Mouse (Mus musculus) midbrain, embryonic 14.5 days (tissue): ENCODE data around the gene Prss53. TPM values are rescaled to one million over a fixed set of nuclear protein-coding genes. Genes with fewer than 3 reads are reported as not detected.
A peak's percentile ranks its signal among the peaks of the same experiment; 100 is the strongest.
"Not testable (repeated sequence)": the region's sequence is repeated elsewhere in the genome, so short reads cannot be mapped to it uniquely, and the experiment has no call there.

ENCODE experiments used
- ATAC-seq: fragments of 200-750 bp; cut with Nextera tagmentation; 2 replicates; pipeline ENCODE4 v1.8.0; 2017; ENCODE audit warnings: moderate number of reproducible peaks, moderate library complexity; ENCODE audit not compliant: low FRiP score, low TSS enrichment
- DNase-seq: peaks from one replicate; pipeline ENCODE4 v3.0.0-alpha.2; 2015
- H3K27ac ChIP-seq: fragments of 300-500 bp; sonication (generic); replicated peaks from 2 replicates; pipeline ENCODE4 v1.5.1; 2014; ENCODE audit warnings: mild to moderate bottlenecking, low read depth, low read length, moderate library complexity
- H3K27me3 ChIP-seq: fragments of 300-500 bp; sonication (generic); 2 replicates; pipeline ENCODE4 v1.6.1; 2014; ENCODE audit warnings: low read length, control low read depth, mixed read lengths; ENCODE audit not compliant: control insufficient read depth, insufficient read depth
- H3K36me3 ChIP-seq: fragments of 300-500 bp; sonication (generic); 2 replicates; pipeline ENCODE4 v1.6.1; 2014; ENCODE audit warnings: low read length, control low read depth; ENCODE audit not compliant: control insufficient read depth, insufficient read depth
- H3K4me1 ChIP-seq: fragments of 300-500 bp; sonication (generic); 2 replicates; pipeline ENCODE4 v1.6.1; 2014; ENCODE audit warnings: mild to moderate bottlenecking, antibody characterized with exemption, low read length, control low read depth; ENCODE audit not compliant: control insufficient read depth, insufficient read depth
- H3K4me2 ChIP-seq: fragments of 300-500 bp; sonication (generic); 2 replicates; pipeline ENCODE4 v1.6.1; 2014; ENCODE audit warnings: mild to moderate bottlenecking, low read length, moderate library complexity
- H3K4me3 ChIP-seq: fragments of 300-500 bp; sonication (generic); replicated peaks from 2 replicates; pipeline ENCODE4 v1.5.1; 2014; ENCODE audit warnings: low read depth, low read length
- H3K9ac ChIP-seq: fragments of 300-500 bp; sonication (generic); replicated peaks from 2 replicates; pipeline ENCODE4 v1.6.1; 2014; ENCODE audit warnings: mild to moderate bottlenecking, low read length, moderate library complexity
- H3K9me3 ChIP-seq: fragments of 300-500 bp; sonication (generic); 2 replicates; pipeline ENCODE4 v1.6.1; 2016; ENCODE audit warnings: low read length, control low read depth, mixed read lengths; ENCODE audit not compliant: control insufficient read depth
- WGBS: fragments of 180-500 bp; shearing (Covaris S2); extraction: QIAGEN DNeasy Blood & Tissue Kit; methylation state at CpG from one replicate; pipeline ENCODE4 v1.1.7; 2014; 5-methylcytosine and 5-hydroxymethylcytosine counted together
- polyA plus RNA-seq: library from polyadenylated mRNA; unstranded; fragments of >200 nt; fragmentation: Nextera tagmentation; extraction: Ambion mirVana; gene quantifications from 2 replicates; pipeline ENCODE4 v1.2.1, GENCODE M21; 2014

Prss53 gene
- polyA plus RNA-seq, 1 experiment from 2014 or later: 1.1 TPM

GRCm38 (mm10) chr7:127901772-127902171 is 11.0 kb upstream of the Prss53 start:
- no peak for ATAC-seq
- H3K9ac ChIP-seq: no peak overlapping the region
- no peaks in the 10 kb centered on the region for H3K27me3 ChIP-seq
- no peaks in the 10 kb centered on the region for H3K9me3 ChIP-seq
- H3K4me3 ChIP-seq: no peak overlapping the region
- H3K27ac ChIP-seq: no peak overlapping the region
- no peak for DNase-seq
- WGBS: 73% methylated on average over 2 of the region's 2 CpGs
- H3K36me3 ChIP-seq: peaks cover 15% of the 10 kb centered on the region
- H3K4me1 ChIP-seq: peaks cover 6% of the 10 kb centered on the region; the same call in 1 of the 2 replicates
- no peak overlapping the region for H3K4me2 ChIP-seq

DNA sequence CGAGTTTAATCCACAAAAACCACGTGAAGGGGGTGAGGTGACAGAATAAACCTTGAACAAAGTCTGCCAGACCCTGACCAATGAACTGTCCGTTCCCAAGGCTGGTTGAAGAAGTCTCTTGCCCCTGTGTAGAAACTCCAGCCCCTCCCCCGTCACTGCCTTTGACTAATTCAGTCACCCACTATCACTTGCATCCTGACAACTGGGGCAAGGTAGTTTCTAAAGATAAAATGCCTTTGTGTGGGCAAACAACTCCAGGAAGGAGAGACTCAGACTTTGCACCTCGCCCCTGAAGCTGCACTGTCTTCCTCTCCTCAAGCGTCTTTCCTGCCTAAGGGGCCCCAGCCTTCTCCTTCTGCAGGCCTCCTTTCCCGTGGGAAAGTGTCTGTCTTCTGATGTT is 9.2 kb upstream of the Prss53 start:
- Histone ChIP-seq H3K4me2 (no peak overlapping the region), H3K4me3 (no peak overlapping the region), H3K27me3 (no peaks in the 10 kb centered on the region), H3K9ac (no peak overlapping the region), H3K27ac (no peak overlapping the region), H3K4me1 (peaks cover 7% of the 10 kb centered on the region; the same call in 1 of the 2 replicates), H3K36me3 (no peaks in the 10 kb centered on the region), H3K9me3 (no peaks in the 10 kb centered on the region)
- DNase-seq: no peak
- 50% methylated on average over 7 of the region's 7 CpGs for WGBS
- ATAC-seq: no peak

DNA sequence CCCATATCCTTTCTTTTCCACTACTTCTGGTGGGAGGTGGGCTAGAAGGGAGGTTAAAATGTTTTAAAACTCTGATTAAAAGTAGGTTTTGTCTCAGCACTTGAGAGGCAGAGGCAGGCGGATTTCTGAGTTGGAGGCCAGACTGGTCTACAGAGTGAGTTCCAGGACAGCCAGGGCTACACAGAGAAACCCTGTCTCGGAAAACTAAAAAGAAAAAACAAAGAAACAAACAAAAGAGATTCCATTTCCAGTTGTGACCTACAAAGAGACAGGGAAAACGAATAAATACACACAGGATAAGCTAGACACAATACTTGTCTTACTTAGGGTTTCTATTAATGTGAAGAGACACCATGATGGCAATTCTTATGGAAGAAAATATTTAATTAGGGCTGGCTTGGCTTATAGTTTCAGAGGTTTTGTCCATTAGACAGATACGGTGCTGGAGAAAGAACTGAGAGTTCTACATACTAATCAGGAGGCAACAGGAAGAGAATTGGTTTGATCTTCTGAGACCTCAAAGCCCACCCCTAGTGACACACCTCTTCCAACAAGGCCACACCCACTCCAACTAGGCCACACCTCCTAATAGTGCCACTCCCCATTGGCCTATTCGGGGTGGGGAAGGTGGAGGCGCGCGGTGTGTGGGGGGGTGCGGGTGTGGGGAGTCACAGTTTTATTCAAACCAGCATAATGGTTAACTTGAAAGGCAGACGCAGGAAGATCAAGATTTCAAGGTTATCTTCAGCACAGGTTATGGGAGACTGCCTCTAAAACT is 7.6 kb upstream of the Prss53 start:
- WGBS: 43% methylated on average over 10 of the region's 10 CpGs

DNA sequence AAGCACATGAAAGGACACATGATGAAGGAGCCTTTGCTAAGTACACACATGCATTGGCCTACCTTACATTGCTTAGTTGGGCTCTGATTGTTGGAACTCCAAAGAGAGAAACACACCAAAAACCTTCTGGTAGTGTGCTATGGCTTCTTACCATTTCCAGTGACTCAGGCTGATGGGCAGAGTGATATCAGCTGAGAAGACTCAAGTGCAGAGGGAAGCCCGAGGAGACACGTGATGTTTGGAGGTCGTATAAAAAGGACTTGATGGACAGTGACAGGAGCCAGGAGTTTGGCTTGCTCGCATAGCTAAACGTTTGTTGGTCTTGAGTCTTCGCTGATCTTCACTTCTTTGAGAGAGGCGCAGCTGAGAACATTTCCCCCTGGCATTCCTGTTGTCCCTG is 6.8 kb upstream of the Prss53 start:
- peaks cover 3% of the 10 kb centered on the region; the same call in 1 of the 2 replicates for H3K4me1 ChIP-seq

More for the DNA sequence above, 7.6 kb upstream of the Prss53 start:
- peaks cover 3% of the 10 kb centered on the region; the same call in 1 of the 2 replicates for H3K4me1 ChIP-seq
- no peaks in the 10 kb centered on the region for H3K27me3 ChIP-seq
- no peak overlapping the region for H3K9ac ChIP-seq
- DNase-seq (no peak), ATAC-seq (no peak)
- peaks cover 4% of the 10 kb centered on the region; the same call in 1 of the 2 replicates for H3K36me3 ChIP-seq
- no peak overlapping the region for H3K4me3 ChIP-seq
- H3K4me2 ChIP-seq: no peak overlapping the region
- no peaks in the 10 kb centered on the region for H3K9me3 ChIP-seq
- no peak overlapping the region for H3K27ac ChIP-seq

DNA sequence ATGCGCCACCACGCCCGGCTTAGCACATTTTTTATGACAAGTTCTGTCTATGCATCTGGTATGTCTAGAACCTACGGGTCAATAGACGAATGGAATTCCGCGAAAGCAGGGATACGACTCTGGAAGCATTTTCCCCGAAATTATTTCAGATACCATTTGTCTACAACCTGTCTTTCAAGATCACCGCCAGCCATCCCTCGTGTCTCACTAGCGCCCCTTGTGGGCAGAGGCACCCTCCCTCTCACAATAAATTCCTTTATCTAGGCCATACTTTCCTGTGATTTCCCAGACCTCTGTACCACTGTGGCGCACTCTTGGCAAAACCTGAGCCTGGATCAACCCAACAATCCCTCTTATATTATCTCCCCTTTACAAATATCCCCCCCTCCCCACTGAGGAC is 5.6 kb upstream of the Prss53 start:
- H3K4me1 ChIP-seq: peaks cover 3% of the 10 kb centered on the region; the same call in 1 of the 2 replicates
- H3K9me3 ChIP-seq: no peaks in the 10 kb centered on the region
- 61% methylated on average over 13 of the region's 13 CpGs for WGBS
- DNase-seq (peak; percentile 64), ATAC-seq (no peak)
- peaks cover 11% of the 10 kb centered on the region; the same call in 1 of the 2 replicates for H3K36me3 ChIP-seq
- H3K27ac ChIP-seq: no peak overlapping the region
- H3K4me3 ChIP-seq: no peak overlapping the region
- H3K4me2 ChIP-seq: no peak overlapping the region
- H3K9ac ChIP-seq: no peak overlapping the region
- no peaks in the 10 kb centered on the region for H3K27me3 ChIP-seq

More for the DNA sequence above, 6.8 kb upstream of the Prss53 start:
- Histone ChIP-seq H3K4me3 (no peak overlapping the region), H3K9ac (no peak overlapping the region), H3K36me3 (peaks cover 10% of the 10 kb centered on the region; the same call in 1 of the 2 replicates), H3K4me2 (no peak overlapping the region), H3K27me3 (no peaks in the 10 kb centered on the region), H3K27ac (no peak overlapping the region), H3K9me3 (no peaks in the 10 kb centered on the region)
- 92% methylated on average over 7 of the region's 7 CpGs for WGBS
- no peak for DNase-seq
- ATAC-seq: no peak

GRCm38 (mm10) chr7:127895891-127896290 is 5.1 kb upstream of the Prss53 start:
- Histone ChIP-seq H3K4me3 (peak overlapping the region; percentile 41), H3K4me2 (peak overlapping the region; percentile 70; the same call in 1 of the 2 replicates), H3K36me3 (peaks cover 11% of the 10 kb centered on the region; the same call in 1 of the 2 replicates)
- H3K9ac ChIP-seq, H3K27me3 ChIP-seq, DNase-seq, H3K9me3 ChIP-seq, H3K4me1 ChIP-seq, H3K27ac ChIP-seq: not testable (repeated sequence)
- ATAC-seq: peak; percentile 24
- 68% methylated on average over 7 of the region's 7 CpGs for WGBS

- Histone ChIP-seq H3K9me3 (no peaks in the 10 kb centered on the region), H3K27ac (peak within 1 kb of the TSS; percentile 38), H3K9ac (peak within 1 kb of the TSS; percentile 64), H3K27me3 (no peaks in the 10 kb centered on the region), H3K4me1 (peaks cover 3% of the 10 kb centered on the region; the same call in 1 of the 2 replicates), H3K4me2 (peak within 1 kb of the TSS; percentile 70), H3K4me3 (peak within 1 kb of the TSS; percentile 41), H3K36me3 (peaks cover 16% of the 10 kb centered on the region)
- DNase-seq: peak; percentile 97
- under 1% methylated on average over 26 of the region's 26 CpGs for WGBS
- ATAC-seq: peak; percentile 96
Measured at GRCm38 (mm10) chr7:127895442-127895841, 4.7 kb upstream of the Prss53 start, which contains the start of the genes Gm21974 and Vkorc1. TSS of gene Gm21974 (minus strand) at chr7:127895454. TSS of gene Vkorc1 (minus strand) at chr7:127895617.

DNA sequence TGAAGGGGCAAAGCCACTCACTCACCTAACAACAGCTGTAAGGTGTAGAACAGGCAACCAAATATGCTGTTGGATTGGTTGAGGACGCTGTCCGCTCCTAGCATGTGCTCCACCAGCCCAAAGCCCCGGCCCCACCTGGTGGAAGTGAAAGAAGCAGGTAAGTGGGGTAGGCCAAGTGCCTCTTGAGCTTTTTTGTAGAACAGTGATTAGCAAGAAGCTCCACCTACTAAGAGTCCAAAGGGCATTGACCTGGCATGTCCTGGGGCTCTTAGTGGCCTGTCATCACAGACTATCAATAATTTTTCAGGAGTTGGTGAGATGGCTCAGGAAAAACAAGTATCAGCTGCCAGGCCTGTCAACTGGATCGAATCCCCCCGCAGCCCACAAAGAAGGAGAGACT is 3.7 kb upstream of the Prss53 start:
- peaks cover 3% of the 10 kb centered on the region; the same call in 1 of the 2 replicates for H3K4me1 ChIP-seq
- ATAC-seq (no peak), DNase-seq (no peak)
- H3K4me3 ChIP-seq: peak overlapping the region; percentile 41; the same call in 1 of the 2 replicates
- H3K27me3 ChIP-seq: no peaks in the 10 kb centered on the region
- H3K36me3 ChIP-seq: peaks cover 25% of the 10 kb centered on the region
- peak overlapping the region; percentile 70 for H3K4me2 ChIP-seq
- 86% methylated on average over 5 of the region's 5 CpGs for WGBS
- H3K27ac ChIP-seq: no peak overlapping the region
- H3K9me3 ChIP-seq: no peaks in the 10 kb centered on the region
- H3K9ac ChIP-seq: peak overlapping the region; percentile 64; the same call in 1 of the 2 replicates
